Mouse (Mus musculus) kidney, adult 2 months (tissue): ENCODE data around the gene Ctdsp1. TPM values are rescaled to one million over a fixed set of nuclear protein-coding genes. Genes with fewer than 3 reads are reported as not detected.
"Not testable (repeated sequence)": the region's sequence is repeated elsewhere in the genome, so short reads cannot be mapped to it uniquely, and the experiment has no call there.

Experiments
- DNase-seq: peaks from one replicate; pipeline ENCODE4 v3.0.0; 2021
- H3K27ac ChIP-seq: fragments of 200-500 bp; 2 replicates; pipeline ENCODE4 v1.5.1; 2012; ENCODE audit warnings: low read depth, low read length, control low read depth, inconsistent platforms; ENCODE audit not compliant: insufficient read depth
- H3K27me3 ChIP-seq: fragments of 200-500 bp; replicated peaks from 2 replicates; pipeline ENCODE4 v1.6.1; 2012; ENCODE audit warnings: mild to moderate bottlenecking, moderate library complexity, low read length, inconsistent platforms; ENCODE audit not compliant: control insufficient read depth, insufficient read depth
- H3K36me3 ChIP-seq: fragments of 200-500 bp; 2 replicates; pipeline ENCODE4 v1.6.1; 2012; ENCODE audit warnings: mild to moderate bottlenecking, moderate library complexity, low read length, inconsistent platforms; ENCODE audit not compliant: control insufficient read depth, insufficient read depth
- H3K4me1 ChIP-seq: fragments of 200-500 bp; 2 replicates; pipeline ENCODE4 v1.6.1; 2011; ENCODE audit warnings: low read length; ENCODE audit not compliant: control insufficient read depth, insufficient read depth
- H3K4me3 ChIP-seq: fragments of 200-500 bp; 2 replicates; pipeline ENCODE4 v1.5.1; 2011; ENCODE audit warnings: mild to moderate bottlenecking, low read depth, low read length, control low read depth; ENCODE audit not compliant: insufficient read depth
- CTCF ChIP-seq: fragments of 200-500 bp; conservative IDR thresholded peaks from 2 replicates; pipeline ENCODE4 v1.5.1; 2011; ENCODE audit warnings: low read depth, mild to moderate bottlenecking, control low read depth, low read length, moderate library complexity, mixed read lengths; ENCODE audit not compliant: insufficient read depth, insufficient read length
- POLR2A ChIP-seq: fragments of 200-500 bp; IDR thresholded peaks from one replicate; pipeline ENCODE4 v1.6.1; 2011; ENCODE audit warnings: low read depth, low read length, control low read depth
- WGBS: fragments of 180-500 bp; shearing (Covaris S2); methylation state at CpG from one replicate; pipeline ENCODE4 v1.1.7; 2018; 5-methylcytosine and 5-hydroxymethylcytosine counted together
- polyA plus RNA-seq: library from polyadenylated mRNA; depleted of rRNA; stranded (reverse); fragments of >200 nt; gene quantifications from 2 replicates; pipeline ENCODE4 v1.2.3, GENCODE M21; 2012

The Ctdsp1 gene
- polyA plus RNA-seq, 1 experiment, result 187 TPM

GRCm38 (mm10) chr1:74391844-74392441 lies 634 bp downstream of the Ctdsp1 start:
- H3K36me3 ChIP-seq, result peaks cover 2% of the 10 kb centered on the region; the same call in 1 of the 2 replicates
- peak overlapping the region; percentile 85 for H3K4me3 ChIP-seq
- WGBS, result 2% methylated on average over 58 of the region's 63 CpGs
- H3K27ac ChIP-seq, result peak overlapping the region; percentile 98
- no peaks in the 10 kb centered on the region for H3K27me3 ChIP-seq
- TF ChIP-seq CTCF (no peak), POLR2A (no peak)
- H3K4me1 ChIP-seq, result peaks cover 9% of the 10 kb centered on the region; the same call in 1 of the 2 replicates
- DNase-seq, result peak; percentile 89

- H3K27ac ChIP-seq, result peak overlapping the region; percentile 98
- H3K4me1 ChIP-seq, result peaks cover 5% of the 10 kb centered on the region; the same call in 1 of the 2 replicates
- WGBS, result under 1% methylated on average over 16 of the region's 16 CpGs
- H3K4me3 ChIP-seq, result peak overlapping the region; percentile 85
- no peaks in the 10 kb centered on the region for H3K27me3 ChIP-seq
- peak; percentile 88 for DNase-seq
- no peak for TF ChIP-seq CTCF
- TF ChIP-seq POLR2A, result no peak
- H3K36me3 ChIP-seq, result peaks cover 2% of the 10 kb centered on the region; the same call in 1 of the 2 replicates
Observed at GRCm38 (mm10) chr1:74392446-74392994, 1.2 kb downstream of the Ctdsp1 start.

GRCm38 (mm10) chr1:74393010-74393409 lies 1.7 kb downstream of the Ctdsp1 start:
- H3K27me3 ChIP-seq, result no peaks in the 10 kb centered on the region
- H3K27ac ChIP-seq, result peak overlapping the region; percentile 51
- WGBS, result 16% methylated on average over 7 of the region's 7 CpGs
- peak overlapping the region; percentile 85 for H3K4me3 ChIP-seq
- H3K36me3 ChIP-seq, result peaks cover 2% of the 10 kb centered on the region; the same call in 1 of the 2 replicates
- H3K4me1 ChIP-seq, result peaks cover 7% of the 10 kb centered on the region; the same call in 1 of the 2 replicates
- TF ChIP-seq CTCF (no peak), POLR2A (no peak)
- no peak for DNase-seq

- H3K27ac ChIP-seq, result no peak overlapping the region
- TF ChIP-seq POLR2A, result no peak
- no peak for TF ChIP-seq CTCF
- H3K4me1 ChIP-seq, result peaks cover 7% of the 10 kb centered on the region; the same call in 1 of the 2 replicates
- peaks cover 2% of the 10 kb centered on the region; the same call in 1 of the 2 replicates for H3K36me3 ChIP-seq
- DNase-seq, result no peak
- 78% methylated on average over 9 of the region's 9 CpGs for WGBS
- H3K4me3 ChIP-seq, result no peak overlapping the region
- no peaks in the 10 kb centered on the region for H3K27me3 ChIP-seq
Observed at GRCm38 (mm10) chr1:74393697-74394096, 2.4 kb downstream of the Ctdsp1 start.

- no peak for DNase-seq
- peaks cover 2% of the 10 kb centered on the region; the same call in 1 of the 2 replicates for H3K36me3 ChIP-seq
- no peak overlapping the region for H3K27ac ChIP-seq
- H3K27me3 ChIP-seq, result no peaks in the 10 kb centered on the region
- WGBS, result 86% methylated on average over 9 of the region's 9 CpGs
- no peak overlapping the region for H3K4me3 ChIP-seq
- peaks cover 7% of the 10 kb centered on the region; the same call in 1 of the 2 replicates for H3K4me1 ChIP-seq
- TF ChIP-seq CTCF, result no peak
- TF ChIP-seq POLR2A, result no peak
Observed at GRCm38 (mm10) chr1:74394311-74394710, 3.0 kb downstream of the Ctdsp1 start.

- TF ChIP-seq CTCF, result no peak
- TF ChIP-seq POLR2A, result no peak
- no peak for DNase-seq
- WGBS, result 92% methylated on average over 15 of the region's 15 CpGs
- H3K4me3 ChIP-seq, result no peak overlapping the region
- H3K4me1 ChIP-seq, result peaks cover 7% of the 10 kb centered on the region; the same call in 1 of the 2 replicates
- peaks cover 2% of the 10 kb centered on the region; the same call in 1 of the 2 replicates for H3K36me3 ChIP-seq
- no peaks in the 10 kb centered on the region for H3K27me3 ChIP-seq
- no peak overlapping the region for H3K27ac ChIP-seq
Observed at GRCm38 (mm10) chr1:74394858-74395257, 3.5 kb downstream of the Ctdsp1 start.

GRCm38 (mm10) chr1:74395290-74395689 lies 4.0 kb downstream of the Ctdsp1 start:
- peaks cover 7% of the 10 kb centered on the region; the same call in 1 of the 2 replicates for H3K4me1 ChIP-seq
- no peak overlapping the region for H3K4me3 ChIP-seq
- TF ChIP-seq POLR2A, result no peak
- no peak for TF ChIP-seq CTCF
- peaks cover 2% of the 10 kb centered on the region; the same call in 1 of the 2 replicates for H3K36me3 ChIP-seq
- DNase-seq, result no peak
- no peak overlapping the region for H3K27ac ChIP-seq
- WGBS, result 82% methylated on average over 13 of the region's 13 CpGs
- H3K27me3 ChIP-seq, result no peaks in the 10 kb centered on the region

GRCm38 (mm10) chr1:74396456-74397222 lies 5.3 kb downstream of the Ctdsp1 start:
- Histone ChIP-seq H3K4me3 (peak overlapping the region; percentile 25; the same call in 1 of the 2 replicates), H3K27ac (peak overlapping the region; percentile 92)
- not testable (repeated sequence) for H3K27me3 ChIP-seq, H3K36me3 ChIP-seq, H3K4me1 ChIP-seq
- WGBS, result 6% methylated on average over 12 of the region's 12 CpGs
- DNase-seq, result peak; percentile 69
